Mouse (Mus musculus): Measurements from ENCODE around the gene Ppip5k1. TPM values are rescaled to one million over a fixed set of nuclear protein-coding genes. Genes with fewer than 3 reads are reported as not detected.

Gene Ppip5k1
- polyA plus RNA-seq, 1 experiment from 2014 or later = 11.4 TPM

- Histone ChIP-seq H3K36me3 (ENCODE audit: control insufficient read depth, insufficient read depth, low read length) (no peaks in the 10 kb centered on the region), H3K9ac (ENCODE audit: low read length) (no peak overlapping the region), H3K4me3 (ENCODE audit: low read depth, low read length) (no peak overlapping the region), H3K27me3 (ENCODE audit: control insufficient read depth, insufficient read depth, low read length) (peaks cover 4% of the 10 kb centered on the region; the same call in 1 of the 2 replicates), H3K4me1 (ENCODE audit: control insufficient read depth, insufficient read depth, low read length) (peaks cover 11% of the 10 kb centered on the region), H3K4me2 (ENCODE audit: low read depth) (no peak overlapping the region), H3K9me3 (ENCODE audit: control insufficient read depth, low read length) (no peaks in the 10 kb centered on the region), H3K27ac (ENCODE audit: low read depth, low read length) (no peak overlapping the region)
- DNase-seq (ENCODE audit: low spot score) (no peak), ATAC-seq (ENCODE audit: insufficient read depth, low FRiP score, low TSS enrichment) (no peak)
- 63% methylated on average over 2 of the region's 2 CpGs for WGBS
Measured at GRCm38 (mm10) chr2:121287850-121288249, 67.3 kb downstream of the Ppip5k1 start.

- DNase-seq (ENCODE audit: low spot score) (peak; percentile 26), ATAC-seq (ENCODE audit: insufficient read depth, low FRiP score, low TSS enrichment) (peak; percentile 28)
- H3K4me1 ChIP-seq (ENCODE audit: control insufficient read depth, insufficient read depth, low read length) = peaks cover 17% of the 10 kb centered on the region
- 19% methylated on average over 4 of the region's 4 CpGs for WGBS
- no peaks in the 10 kb centered on the region for H3K9me3 ChIP-seq (ENCODE audit: control insufficient read depth, low read length)
- H3K27me3 ChIP-seq (ENCODE audit: control insufficient read depth, insufficient read depth, low read length) = no peaks in the 10 kb centered on the region
- H3K4me3 ChIP-seq (ENCODE audit: low read depth, low read length) = peak overlapping the region; percentile 98
- H3K9ac ChIP-seq (ENCODE audit: low read length) = peak overlapping the region; percentile 53
- peak overlapping the region; percentile 44 for H3K4me2 ChIP-seq (ENCODE audit: low read depth)
- peaks cover 5% of the 10 kb centered on the region; the same call in 1 of the 2 replicates for H3K36me3 ChIP-seq (ENCODE audit: control insufficient read depth, insufficient read depth, low read length)
- H3K27ac ChIP-seq (ENCODE audit: low read depth, low read length) = peak overlapping the region; percentile 90
Measured at GRCm38 (mm10) chr2:121271928-121272516, 83.2 kb downstream of the Ppip5k1 start.

GRCm38 (mm10) chr2:121271236-121271927 is 83.8 kb downstream of the Ppip5k1 start, which contains the start of gene Trp53bp1:
Gene Trp53bp1, minus strand, starts transcription at chr2:121271407.
- peak; percentile 99 for ATAC-seq (ENCODE audit: insufficient read depth, low FRiP score, low TSS enrichment)
- H3K4me1 ChIP-seq (ENCODE audit: control insufficient read depth, insufficient read depth, low read length) = peaks cover 17% of the 10 kb centered on the region
- H3K27me3 ChIP-seq (ENCODE audit: control insufficient read depth, insufficient read depth, low read length) = no peaks in the 10 kb centered on the region
- WGBS = 2% methylated on average over 31 of the region's 37 CpGs
- H3K27ac ChIP-seq (ENCODE audit: low read depth, low read length) = peak within 1 kb of the TSS; percentile 90
- H3K4me3 ChIP-seq (ENCODE audit: low read depth, low read length) = peak within 1 kb of the TSS; percentile 98
- no peaks in the 10 kb centered on the region for H3K9me3 ChIP-seq (ENCODE audit: control insufficient read depth, low read length)
- H3K36me3 ChIP-seq (ENCODE audit: control insufficient read depth, insufficient read depth, low read length) = peaks cover 5% of the 10 kb centered on the region; the same call in 1 of the 2 replicates
- peak; percentile 94 for DNase-seq (ENCODE audit: low spot score)
- H3K4me2 ChIP-seq (ENCODE audit: low read depth) = peak within 1 kb of the TSS; percentile 44
- H3K9ac ChIP-seq (ENCODE audit: low read length) = peak within 1 kb of the TSS; percentile 84

- Histone ChIP-seq H3K36me3 (ENCODE audit: control insufficient read depth, insufficient read depth, low read length) (peaks cover 5% of the 10 kb centered on the region; the same call in 1 of the 2 replicates), H3K9me3 (ENCODE audit: control insufficient read depth, low read length) (no peaks in the 10 kb centered on the region), H3K4me1 (ENCODE audit: control insufficient read depth, insufficient read depth, low read length) (peaks cover 17% of the 10 kb centered on the region), H3K4me3 (ENCODE audit: low read depth, low read length) (peak overlapping the region; percentile 98), H3K27ac (ENCODE audit: low read depth, low read length) (peak overlapping the region; percentile 90), H3K4me2 (ENCODE audit: low read depth) (peak overlapping the region; percentile 44), H3K9ac (ENCODE audit: low read length) (peak overlapping the region; percentile 84), H3K27me3 (ENCODE audit: control insufficient read depth, insufficient read depth, low read length) (no peaks in the 10 kb centered on the region)
- 3% methylated on average over 33 of the region's 35 CpGs for WGBS
- DNase-seq (ENCODE audit: low spot score) (no peak), ATAC-seq (ENCODE audit: insufficient read depth, low FRiP score, low TSS enrichment) (peak; percentile 76)
Measured at GRCm38 (mm10) chr2:121270521-121271235, 84.5 kb downstream of the Ppip5k1 start.

GRCm38 (mm10) chr2:121268446-121268845 is 86.8 kb downstream of the Ppip5k1 start:
- H3K9ac ChIP-seq (ENCODE audit: low read length) = no peak overlapping the region

More at GRCm38 (mm10) chr2:121268446-121268845, 86.8 kb downstream of the Ppip5k1 start:
- WGBS = 71% methylated on average over 8 of the region's 8 CpGs
- H3K4me3 ChIP-seq (ENCODE audit: low read depth, low read length) = no peak overlapping the region
- no peak for DNase-seq (ENCODE audit: low spot score)
- H3K4me1 ChIP-seq (ENCODE audit: control insufficient read depth, insufficient read depth, low read length) = peaks cover 17% of the 10 kb centered on the region
- no peak overlapping the region for H3K27ac ChIP-seq (ENCODE audit: low read depth, low read length)
- peaks cover 5% of the 10 kb centered on the region; the same call in 1 of the 2 replicates for H3K36me3 ChIP-seq (ENCODE audit: control insufficient read depth, insufficient read depth, low read length)
- H3K4me2 ChIP-seq (ENCODE audit: low read depth) = peak overlapping the region; percentile 12; the same call in 1 of the 2 replicates
- ATAC-seq (ENCODE audit: insufficient read depth, low FRiP score, low TSS enrichment) = no peak
- H3K27me3 ChIP-seq (ENCODE audit: control insufficient read depth, insufficient read depth, low read length) = no peaks in the 10 kb centered on the region
- H3K9me3 ChIP-seq (ENCODE audit: control insufficient read depth, low read length) = no peaks in the 10 kb centered on the region

Other genes starting within 250 kb of the Ppip5k1 start
- gene Tgm7, start 245.6 kb downstream of the Ppip5k1 start, polyA plus RNA-seq (2014; fragmentation: Nextera tagmentation; extraction: Ambion mirVana) = not detected in 2 replicates
- gene Adal, start 215.0 kb downstream of the Ppip5k1 start, polyA plus RNA-seq (2014; fragmentation: Nextera tagmentation; extraction: Ambion mirVana) = 33.6 and 35.6 TPM in 2 replicates
- 22.9 and 23.2 TPM in 2 replicates for gene Lcmt2, start 214.7 kb downstream of the Ppip5k1 start, polyA plus RNA-seq (2014; fragmentation: Nextera tagmentation; extraction: Ambion mirVana)
- gene Tubgcp4, start 184.7 kb downstream of the Ppip5k1 start, polyA plus RNA-seq (2014; fragmentation: Nextera tagmentation; extraction: Ambion mirVana) = 59.2 and 60.7 TPM in 2 replicates
- gene Zscan29, start 184.3 kb downstream of the Ppip5k1 start, polyA plus RNA-seq (2014; fragmentation: Nextera tagmentation; extraction: Ambion mirVana) = 14.6 and 15.0 TPM in 2 replicates
- 143 and 151 TPM in 2 replicates for gene Trp53bp1, start 84.0 kb downstream of the Ppip5k1 start, polyA plus RNA-seq (2014; fragmentation: Nextera tagmentation; extraction: Ambion mirVana)
- 17.5 and 19.2 TPM in 2 replicates for gene Map1a, start 65.8 kb downstream of the Ppip5k1 start, polyA plus RNA-seq (2014; fragmentation: Nextera tagmentation; extraction: Ambion mirVana)
- gene Ckmt1, start 2.3 kb upstream of the Ppip5k1 start, polyA plus RNA-seq (2014; fragmentation: Nextera tagmentation; extraction: Ambion mirVana) = 8.2 and 9.8 TPM in 2 replicates
- not detected in 2 replicates for gene Strc, start 31.8 kb upstream of the Ppip5k1 start, polyA plus RNA-seq (2014; fragmentation: Nextera tagmentation; extraction: Ambion mirVana)
- 527 and 585 TPM in 2 replicates for gene Pdia3, start 58.4 kb upstream of the Ppip5k1 start, polyA plus RNA-seq (2014; fragmentation: Nextera tagmentation; extraction: Ambion mirVana)
- 1.7 and 4.0 TPM in 2 replicates for gene Catsper2, start 58.4 kb upstream of the Ppip5k1 start, polyA plus RNA-seq (2014; fragmentation: Nextera tagmentation; extraction: Ambion mirVana)
- 2.7 and 3.1 TPM in 2 replicates for gene Ell3, start 88.9 kb upstream of the Ppip5k1 start, polyA plus RNA-seq (2014; fragmentation: Nextera tagmentation; extraction: Ambion mirVana)
- 453 and 468 TPM in 2 replicates for gene Serf2, start 93.8 kb upstream of the Ppip5k1 start, polyA plus RNA-seq (2014; fragmentation: Nextera tagmentation; extraction: Ambion mirVana)
- 105 and 116 TPM in 2 replicates for gene Hypk, start 97.9 kb upstream of the Ppip5k1 start, polyA plus RNA-seq (2014; fragmentation: Nextera tagmentation; extraction: Ambion mirVana)
- 0.23 and 0.72 TPM in 2 replicates for gene Serinc4, start 101.4 kb upstream of the Ppip5k1 start, polyA plus RNA-seq (2014; fragmentation: Nextera tagmentation; extraction: Ambion mirVana)
- gene Mfap1b, start 118.7 kb upstream of the Ppip5k1 start, polyA plus RNA-seq (2014; fragmentation: Nextera tagmentation; extraction: Ambion mirVana) = 71.8 and 73.2 TPM in 2 replicates
- 30.8 and 33.9 TPM in 2 replicates for gene Mfap1a, start 151.3 kb upstream of the Ppip5k1 start, polyA plus RNA-seq (2014; fragmentation: Nextera tagmentation; extraction: Ambion mirVana)
- gene Wdr76, start 151.3 kb upstream of the Ppip5k1 start, polyA plus RNA-seq (2014; fragmentation: Nextera tagmentation; extraction: Ambion mirVana) = 10.5 and 10.6 TPM in 2 replicates